Mouse (Mus musculus): Measurements from ENCODE around the gene Rnaseh2a.

The Rnaseh2a gene

DNA sequence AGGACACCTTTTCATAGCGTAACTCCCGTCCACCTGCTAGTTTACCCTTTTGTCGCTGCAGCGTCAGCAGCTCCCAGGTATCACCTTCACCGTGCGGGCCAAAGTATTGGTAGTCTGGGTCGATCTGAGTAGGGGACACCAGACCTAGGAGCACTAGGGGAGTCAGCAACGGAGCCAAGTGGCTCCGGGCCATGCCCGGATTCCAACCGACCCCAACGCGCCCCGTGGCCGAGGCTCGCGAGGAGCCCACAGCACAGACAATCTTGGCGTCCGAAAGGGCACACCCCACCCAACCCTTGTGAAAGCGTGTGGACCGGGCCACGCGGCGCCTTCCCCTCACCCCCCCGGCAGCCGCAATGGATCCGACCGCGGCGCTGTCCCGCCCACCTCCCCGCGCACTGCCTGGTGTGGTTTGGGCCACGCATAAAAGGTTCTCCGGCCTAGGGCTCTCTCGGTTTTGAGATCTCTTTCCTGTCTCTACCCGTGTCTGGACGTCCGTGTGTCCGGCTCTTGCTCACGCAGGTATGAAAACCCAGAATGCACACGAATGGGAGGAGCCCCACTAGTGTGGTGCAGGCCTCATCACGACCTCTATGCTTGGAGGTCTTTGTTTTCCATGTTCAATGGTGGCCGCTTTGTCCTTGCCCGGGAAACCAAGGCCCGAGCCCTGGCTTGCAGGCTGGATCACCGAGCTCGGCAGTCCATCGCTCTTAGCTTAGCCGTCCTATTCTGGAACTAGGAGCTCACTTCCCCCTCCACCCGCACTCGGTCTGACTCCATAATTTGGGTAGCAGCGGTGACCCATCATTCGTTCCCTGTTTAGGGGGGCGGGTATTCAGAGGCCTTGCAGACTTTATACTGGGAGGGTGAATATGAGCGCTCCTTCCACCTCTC, at the start of gene Rnaseh2a, which contains the start of the genes Gm49661 and Prdx2:
Rnaseh2a (minus strand) TSS at position 527 of the 894 bp plus-strand sequence.
Gm49661 (minus strand) TSS at position 193 of the 894 bp plus-strand sequence.
Prdx2 (plus strand) TSS at position 347 of the 894 bp plus-strand sequence.
- peak; percentile 84 to 85 for DNase-seq

DNA sequence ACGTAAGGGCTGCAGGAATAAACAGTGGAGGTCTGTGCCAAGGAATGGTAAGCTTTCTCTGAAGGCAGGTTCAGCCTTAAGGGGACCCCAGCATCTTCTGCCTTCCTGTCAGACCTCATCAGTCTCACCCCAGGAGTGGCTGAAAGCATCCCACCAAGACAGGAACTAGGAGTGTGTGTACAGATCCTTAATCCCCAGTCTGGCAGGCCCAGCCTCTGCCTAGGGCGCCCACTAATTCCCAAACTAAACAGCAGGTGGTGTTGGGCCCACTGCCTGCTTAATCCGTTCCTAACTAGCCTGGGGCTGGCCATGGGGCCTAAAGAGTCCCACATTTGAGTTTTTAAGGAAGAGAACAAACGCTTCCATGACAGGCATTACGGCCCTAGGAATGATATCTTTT, 47.6 kb upstream of the Rnaseh2a start:
- no peak for DNase-seq

DNA sequence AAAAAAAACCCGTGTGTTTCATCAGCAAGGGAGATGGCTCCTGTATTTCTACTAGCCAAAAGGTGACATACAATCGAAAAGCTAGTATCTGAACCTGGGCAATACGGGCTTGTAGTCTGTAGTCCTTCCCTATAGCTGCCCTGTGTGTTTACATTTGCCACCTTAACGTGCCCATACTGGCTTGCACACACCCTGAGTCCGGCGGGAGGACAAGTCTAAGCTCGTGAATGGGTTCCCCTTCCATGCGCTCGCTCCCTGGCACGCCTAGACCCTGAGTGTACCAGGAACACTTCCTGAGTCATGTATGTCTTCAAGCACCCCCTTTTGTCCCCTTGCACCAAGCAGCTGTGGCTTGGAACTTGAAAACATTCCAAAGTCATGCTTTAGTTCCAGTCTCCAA, 47.2 kb upstream of the Rnaseh2a start:
- no peak for DNase-seq

DNA sequence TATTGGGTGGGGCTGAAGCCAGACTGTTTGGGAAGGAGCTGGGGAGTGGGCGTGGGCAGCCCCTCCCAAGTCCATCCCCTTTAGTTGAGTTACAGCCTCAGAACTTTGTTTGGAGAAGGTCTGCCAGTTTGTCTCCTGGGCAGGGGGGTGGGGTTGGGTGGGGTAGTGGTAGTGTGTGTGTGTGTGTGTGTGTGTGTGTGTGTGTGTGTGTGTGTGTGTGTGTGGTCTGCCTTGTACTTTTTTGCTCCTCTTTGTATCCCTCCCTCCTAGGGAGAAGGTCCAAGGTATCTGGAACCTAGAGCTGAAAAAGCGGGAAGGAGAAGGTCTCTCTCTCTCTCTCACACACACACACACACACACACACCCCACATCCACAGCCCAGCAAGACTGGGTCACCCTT, 44.9 kb upstream of the Rnaseh2a start, which contains the start of gene Best2:
Best2 (minus strand) TSS at position 101 of the 400 bp plus-strand sequence.
- no peak for DNase-seq

DNA sequence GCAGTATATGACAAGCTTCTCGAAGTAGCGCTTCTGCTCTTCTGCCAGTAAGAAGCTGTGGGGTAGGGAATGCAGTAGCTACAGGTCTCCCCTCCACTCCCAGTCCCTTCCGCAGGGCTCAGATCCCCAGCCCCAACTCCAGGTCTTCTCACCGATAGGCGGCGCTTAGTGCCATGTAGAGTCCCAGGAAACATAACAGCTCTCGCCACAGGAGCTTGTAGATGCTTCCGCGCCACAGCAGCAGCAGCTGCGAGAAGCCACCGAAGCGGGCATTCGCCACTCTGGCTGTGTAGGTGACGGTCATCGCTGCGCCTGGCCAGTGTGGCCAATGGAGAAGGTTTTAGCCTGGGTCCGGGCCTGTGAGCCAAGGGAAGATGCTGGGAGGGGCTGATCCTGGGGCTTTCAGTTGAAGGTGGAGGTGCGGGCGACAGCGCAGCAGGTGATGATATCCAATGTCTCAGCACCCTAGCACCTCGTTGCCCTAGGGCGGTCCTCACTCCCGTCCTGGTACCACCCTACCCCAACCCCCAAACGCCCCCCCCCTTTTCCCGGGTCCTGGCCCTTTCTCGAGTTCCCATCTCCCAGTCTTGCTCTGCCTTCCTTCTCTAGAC, 43.8 kb upstream of the Rnaseh2a start:
- DNase-seq: peak; percentile 72 to 81

DNA sequence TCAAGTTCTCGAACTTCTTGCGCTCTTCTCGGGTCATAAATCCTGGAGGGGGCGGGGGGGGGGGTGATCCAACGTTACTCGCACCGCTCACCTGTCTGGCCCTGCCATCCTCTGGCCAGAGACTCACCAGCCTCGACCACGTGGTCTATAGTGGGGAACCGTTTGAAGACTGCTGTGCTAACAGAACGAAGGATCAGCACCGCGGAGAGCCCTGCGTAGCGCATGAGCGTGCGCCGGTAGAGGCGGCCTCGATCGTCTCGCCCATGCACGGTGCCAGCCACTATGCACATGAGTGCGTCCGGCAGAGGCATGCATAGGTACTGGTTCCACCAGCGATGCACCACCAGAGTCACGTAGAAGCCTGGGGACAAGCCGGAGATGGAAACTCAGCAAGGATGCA, 41.7 kb upstream of the Rnaseh2a start:
- DNase-seq: no peak

DNA sequence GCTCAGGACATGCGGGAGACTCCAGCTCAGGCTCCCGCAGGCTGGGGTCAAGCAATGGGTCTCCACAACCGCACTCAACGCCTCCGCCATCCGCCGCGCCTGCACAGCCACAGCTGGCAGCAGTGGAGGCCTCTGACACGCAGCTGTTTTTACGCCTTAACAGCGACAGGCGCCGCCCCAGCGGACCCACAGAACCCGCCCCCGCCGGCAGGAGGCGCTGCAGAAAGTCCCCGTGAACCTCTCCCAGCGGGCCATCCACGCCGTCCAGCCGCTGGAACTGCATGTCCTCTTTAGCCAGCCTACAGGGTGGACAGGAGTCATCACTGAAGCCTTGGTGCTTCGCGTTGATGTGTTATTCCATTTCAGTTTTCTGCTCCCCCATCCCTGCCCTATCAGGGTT, 38.1 kb upstream of the Rnaseh2a start:
- peak; percentile 65 to 78 for DNase-seq

DNA sequence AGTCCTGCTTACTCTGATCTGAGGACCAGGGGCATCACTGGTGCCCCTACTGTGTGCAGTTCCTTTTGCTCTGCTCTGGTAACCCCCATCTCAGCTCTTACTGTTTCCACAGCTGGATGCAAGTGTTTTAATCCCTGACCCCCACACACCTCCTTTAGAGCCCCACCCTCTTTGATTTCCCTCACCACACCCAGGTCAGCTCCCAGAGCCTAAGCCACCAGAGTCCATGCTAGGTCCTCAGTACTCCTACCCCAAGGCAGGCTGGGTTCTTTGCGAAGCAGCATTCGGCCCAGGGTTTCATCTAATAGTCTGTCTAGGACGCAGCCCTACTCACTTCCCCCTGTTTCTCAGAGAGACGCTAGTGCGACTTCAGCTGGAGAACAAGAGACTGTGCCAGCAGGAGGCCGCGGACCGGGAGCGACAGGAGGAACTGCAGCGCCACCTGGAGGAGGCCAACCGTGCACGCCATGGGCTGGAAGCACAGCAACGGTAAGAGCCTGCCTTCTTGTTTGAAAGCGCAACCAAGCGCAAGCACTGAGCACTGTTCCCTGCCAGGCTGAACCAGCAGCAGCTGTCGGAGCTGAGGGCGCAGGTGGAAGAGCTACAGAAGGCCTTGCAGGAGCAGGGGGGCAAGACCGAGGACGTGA, 28.2 kb upstream of the Rnaseh2a start:
- DNase-seq: peak; percentile 89 to 92

DNA sequence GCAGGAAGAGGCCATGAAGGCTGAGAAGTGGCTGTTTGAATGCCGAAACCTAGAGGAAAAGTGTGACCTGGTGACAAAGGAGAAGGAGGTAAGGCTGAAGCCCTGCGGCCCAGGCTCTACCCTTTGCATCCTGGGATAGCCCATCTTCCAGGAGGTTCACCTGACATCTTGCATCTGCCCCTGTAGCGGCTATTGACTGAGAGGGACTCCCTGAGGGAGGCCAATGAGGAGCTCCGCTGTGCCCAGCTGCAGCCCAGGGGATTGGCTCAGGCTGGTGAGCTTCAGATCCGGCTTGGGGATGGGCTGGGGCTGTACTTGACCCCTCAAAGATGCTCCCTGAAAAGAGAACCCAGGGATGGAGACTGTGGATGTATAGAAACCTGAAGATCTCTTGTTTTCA, 27.4 kb upstream of the Rnaseh2a start:
- no peak for DNase-seq

DNA sequence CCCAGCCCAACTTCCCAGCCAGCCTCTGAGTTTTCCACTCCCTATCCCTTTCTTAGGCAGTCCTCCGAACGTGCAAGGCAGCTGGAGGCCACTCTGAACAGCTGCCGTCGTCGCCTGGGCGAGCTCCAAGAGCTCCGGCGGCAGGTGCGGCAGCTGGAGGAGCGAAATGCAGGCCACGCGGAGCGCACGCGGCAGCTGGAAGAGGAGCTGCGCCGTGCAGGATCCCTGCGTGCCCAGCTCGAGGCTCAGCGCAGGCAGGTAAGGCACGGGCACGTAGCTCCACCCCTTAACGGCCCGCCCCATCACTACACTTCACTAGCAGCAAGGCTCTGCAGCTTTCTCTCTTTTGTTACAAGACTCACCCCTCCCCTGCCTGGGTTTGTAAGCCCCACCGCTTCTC, 26.1 kb upstream of the Rnaseh2a start:
- DNase-seq: no peak

DNA sequence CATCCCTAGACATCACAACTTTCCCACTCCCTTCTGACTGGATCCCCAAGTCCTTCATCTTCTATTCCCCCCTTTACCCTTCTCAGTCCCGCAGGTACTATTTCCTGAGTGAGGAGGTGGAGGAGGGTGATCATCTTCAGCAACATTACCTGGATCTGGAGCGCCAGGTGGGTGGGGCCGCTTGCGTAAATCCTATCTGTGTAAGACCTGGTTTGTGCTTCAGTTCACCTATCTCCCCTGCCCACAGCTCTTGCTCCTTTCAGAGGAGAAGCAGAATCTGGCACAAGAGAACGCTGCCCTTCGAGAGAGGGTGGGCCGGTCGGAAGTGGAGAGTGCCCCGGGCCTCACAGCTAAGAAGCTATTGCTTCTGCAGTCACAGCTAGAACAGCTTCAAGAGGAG, 24.8 kb upstream of the Rnaseh2a start:
- no peak for DNase-seq

DNA sequence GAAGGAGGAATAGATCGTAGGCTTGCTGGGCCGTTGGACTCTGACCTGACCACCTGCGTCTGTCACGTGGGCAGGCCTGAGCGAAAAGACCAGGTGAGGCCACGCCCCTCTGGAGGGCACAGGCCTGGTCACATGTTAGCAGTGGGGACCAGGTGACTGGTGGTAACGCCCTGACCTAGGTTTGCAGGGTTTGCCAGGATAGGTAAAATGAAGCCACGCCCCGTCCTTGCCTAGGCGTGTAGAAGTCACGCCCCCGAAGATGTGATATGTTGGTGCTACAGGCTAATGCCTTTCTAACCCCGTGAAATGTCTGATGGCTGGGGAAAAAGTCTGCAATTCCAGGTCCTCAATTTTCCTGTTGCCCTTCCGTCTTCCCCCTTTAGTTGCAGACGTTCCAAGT, 21.3 kb upstream of the Rnaseh2a start:
- peak; percentile 80 to 91 for DNase-seq

DNA sequence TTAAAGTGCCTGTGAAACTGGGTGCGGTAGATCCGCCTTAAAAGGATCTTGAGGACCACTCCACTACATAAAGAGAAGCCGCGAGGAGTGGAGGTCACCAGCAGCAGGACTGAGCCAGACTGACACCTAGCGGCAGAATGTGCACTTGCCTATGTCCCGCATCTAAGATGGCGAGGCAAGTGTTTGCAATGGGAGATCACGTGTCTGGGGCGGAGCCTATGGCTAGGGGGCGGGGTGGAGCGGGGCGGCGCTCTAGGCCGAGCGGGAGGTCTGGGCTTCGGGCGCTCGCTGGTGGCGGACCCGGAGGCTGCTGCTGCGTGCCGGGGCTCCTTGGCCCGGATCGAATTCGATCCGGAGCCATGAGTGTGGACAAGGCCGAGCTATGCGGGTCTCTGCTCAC, 20.8 kb upstream of the Rnaseh2a start, which contains the start of gene Hook2:
Hook2 (plus strand) TSS at position 255 of the 400 bp plus-strand sequence.
- DNase-seq: peak; percentile 98 to 99

DNA sequence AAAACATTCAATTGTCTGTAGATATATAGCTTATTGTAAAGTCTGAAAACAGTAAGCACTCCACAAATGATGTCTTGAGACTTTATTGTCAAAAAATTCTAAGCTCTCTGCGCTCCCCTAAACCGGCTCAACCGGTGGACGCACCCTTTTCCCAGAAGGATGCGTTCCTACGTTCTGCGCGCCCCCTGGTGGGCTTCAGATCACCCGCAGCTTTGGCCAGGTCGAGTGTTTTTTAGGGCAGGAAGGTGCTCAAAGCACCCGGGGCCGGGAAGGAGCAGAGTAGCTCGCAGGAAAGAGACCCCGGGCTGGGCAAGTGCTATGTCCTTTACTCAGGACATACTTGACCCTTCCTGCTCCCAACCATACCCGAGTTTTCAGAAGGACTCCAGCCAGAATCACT, 20.2 kb upstream of the Rnaseh2a start:
- peak; percentile 93 to 96 for DNase-seq

DNA sequence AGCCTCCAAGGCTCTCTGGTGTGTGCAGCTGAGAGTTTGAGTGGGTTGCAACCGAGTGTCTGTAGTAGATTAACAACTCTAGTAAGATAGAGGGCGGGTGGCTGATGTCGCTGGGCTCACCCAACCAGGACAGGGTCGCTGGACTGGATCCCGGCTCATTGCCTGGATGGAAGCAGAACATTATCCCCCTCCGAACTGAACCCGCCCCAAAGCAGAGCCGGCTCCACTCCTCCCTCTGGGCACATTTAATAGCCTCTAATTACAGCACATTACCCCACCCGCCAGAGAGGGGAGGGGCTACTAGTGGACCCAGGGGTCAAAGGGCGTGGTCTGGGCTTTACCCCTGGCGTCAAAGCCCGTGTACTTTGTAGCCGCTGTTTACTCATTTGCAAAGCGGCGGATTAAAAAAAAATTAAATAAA, 19.8 kb upstream of the Rnaseh2a start:
- peak; percentile 55 to 59 for DNase-seq

DNA sequence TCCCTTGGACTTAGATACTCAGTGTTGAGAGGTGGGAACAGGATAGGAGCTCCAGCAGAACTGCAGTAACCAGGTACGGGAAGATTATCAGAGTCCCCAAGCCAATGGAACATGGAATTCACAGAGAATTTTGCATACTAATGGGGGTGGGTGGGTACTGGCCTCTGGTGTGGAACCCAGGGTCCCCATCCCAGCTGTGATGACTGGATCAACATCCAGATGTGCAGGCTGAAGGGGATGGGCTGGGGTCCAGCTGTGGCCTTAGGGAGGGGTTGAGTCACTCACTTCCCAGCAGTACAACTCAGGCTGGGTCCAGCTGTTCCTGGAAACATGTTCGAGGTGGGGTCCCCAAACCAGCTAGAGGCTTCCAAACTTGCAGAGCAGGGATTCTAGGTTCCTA, 18.3 kb upstream of the Rnaseh2a start:
- no peak for DNase-seq

DNA sequence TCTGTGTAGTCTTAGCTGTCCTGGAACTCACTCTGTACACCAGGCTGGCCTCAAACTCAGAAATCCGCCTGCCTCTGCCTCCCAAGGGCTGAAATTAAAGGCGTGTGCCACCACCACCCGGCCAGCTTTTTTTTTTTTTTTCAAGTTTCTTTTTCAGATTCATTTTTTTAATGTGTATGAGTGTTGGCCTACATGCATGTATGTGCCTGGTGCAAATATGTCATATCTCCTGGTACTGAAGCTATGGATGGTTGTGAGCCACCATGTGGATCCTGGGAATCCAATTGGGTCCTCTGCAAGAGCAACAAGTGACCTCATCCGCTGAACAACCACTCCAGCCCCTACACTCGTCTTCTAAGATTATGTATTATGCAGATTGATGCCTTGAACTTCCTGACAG, 17.8 kb upstream of the Rnaseh2a start:
- DNase-seq: no peak

DNA sequence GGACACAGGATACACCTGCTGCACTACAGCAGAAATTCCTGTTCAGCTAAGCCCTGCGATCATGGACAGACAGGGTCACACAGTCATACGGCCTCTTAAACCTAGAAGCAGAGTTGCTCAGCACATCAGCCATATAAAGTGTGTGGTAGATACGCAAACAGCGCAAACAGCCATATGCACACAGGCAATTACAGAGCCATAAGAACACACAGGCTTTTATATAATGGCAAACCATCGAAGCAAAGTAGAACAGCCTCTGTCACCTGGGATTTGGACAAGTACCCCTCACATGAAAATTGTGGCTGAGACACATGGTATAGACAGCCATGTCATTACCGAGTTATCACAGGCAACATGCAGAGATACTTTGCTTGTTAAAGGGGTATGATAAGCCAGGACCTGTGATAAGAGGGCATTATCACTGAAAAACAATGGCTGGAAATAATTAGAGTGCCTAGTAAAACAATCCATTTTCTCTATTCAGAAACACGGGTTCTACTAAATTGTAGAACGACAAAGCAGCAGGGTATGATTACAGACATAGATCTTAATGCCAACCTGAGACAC, 16.9 kb upstream of the Rnaseh2a start:
- no peak for DNase-seq

DNA sequence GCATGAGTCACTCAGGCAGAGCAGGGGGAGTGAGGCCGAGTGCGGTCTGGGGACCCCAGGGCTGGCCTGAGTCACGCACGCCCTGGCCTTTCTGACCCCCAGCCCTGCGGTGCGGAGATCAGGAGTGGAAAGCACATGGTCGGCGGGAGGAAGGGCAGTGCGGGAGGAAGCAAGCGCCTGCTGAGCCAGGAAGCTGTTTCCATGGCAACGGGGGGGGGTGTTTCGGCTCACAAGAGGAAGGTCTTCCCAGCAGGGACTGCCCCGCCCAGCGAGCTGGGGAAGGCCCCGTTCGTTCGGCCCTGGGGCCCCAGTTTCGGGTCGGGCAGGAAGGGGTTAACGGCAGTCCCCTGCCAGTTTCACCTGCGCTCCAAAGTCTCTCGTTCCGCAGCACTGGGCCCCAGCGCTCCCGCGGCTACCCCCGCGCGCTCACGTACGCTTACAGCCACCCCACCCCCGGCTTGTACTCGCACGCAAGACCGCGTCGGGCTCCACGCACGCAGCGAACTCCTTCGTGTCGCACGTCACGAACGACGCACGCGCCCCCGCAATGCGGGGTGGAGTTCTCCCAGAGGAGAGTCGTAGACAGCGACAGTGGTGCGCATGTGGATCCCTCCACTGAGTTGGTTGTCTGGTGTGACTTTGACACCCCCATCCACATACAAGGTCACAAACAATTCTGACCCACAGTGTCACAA, 16.3 kb upstream of the Rnaseh2a start:
- peak; percentile 94 to 95 for DNase-seq

DNA sequence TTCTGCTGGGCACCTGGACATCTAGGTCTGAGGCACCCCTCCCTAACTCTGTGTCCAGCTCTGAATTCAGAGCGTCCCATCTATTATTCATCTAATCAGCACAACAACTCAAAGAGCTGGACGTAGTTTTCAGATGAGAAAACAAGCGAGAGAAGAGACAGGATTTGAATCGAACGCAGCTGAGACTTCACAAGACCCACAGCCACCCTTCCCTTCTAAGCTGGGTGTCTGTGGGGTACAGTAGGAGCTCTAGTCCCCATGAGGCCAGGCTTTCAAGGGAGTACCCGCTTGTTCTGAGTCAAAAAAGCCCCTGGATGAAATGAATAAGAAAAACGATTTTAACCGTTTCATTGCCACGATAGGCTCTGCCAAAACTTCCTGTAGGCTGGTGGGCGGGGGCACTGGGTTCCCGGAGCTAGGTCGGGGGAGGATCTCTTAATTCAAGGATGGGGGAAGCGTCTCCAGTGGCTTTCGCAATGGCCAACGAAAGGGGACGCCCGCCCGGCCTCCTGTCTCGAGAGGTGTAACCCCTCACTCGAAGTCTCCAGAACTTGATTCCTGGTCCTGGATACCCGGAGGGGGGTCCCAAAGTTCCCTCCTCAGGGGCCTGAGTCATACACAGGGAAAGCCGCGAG, 15.6 kb upstream of the Rnaseh2a start:
- peak; percentile 66 to 67 for DNase-seq

DNA sequence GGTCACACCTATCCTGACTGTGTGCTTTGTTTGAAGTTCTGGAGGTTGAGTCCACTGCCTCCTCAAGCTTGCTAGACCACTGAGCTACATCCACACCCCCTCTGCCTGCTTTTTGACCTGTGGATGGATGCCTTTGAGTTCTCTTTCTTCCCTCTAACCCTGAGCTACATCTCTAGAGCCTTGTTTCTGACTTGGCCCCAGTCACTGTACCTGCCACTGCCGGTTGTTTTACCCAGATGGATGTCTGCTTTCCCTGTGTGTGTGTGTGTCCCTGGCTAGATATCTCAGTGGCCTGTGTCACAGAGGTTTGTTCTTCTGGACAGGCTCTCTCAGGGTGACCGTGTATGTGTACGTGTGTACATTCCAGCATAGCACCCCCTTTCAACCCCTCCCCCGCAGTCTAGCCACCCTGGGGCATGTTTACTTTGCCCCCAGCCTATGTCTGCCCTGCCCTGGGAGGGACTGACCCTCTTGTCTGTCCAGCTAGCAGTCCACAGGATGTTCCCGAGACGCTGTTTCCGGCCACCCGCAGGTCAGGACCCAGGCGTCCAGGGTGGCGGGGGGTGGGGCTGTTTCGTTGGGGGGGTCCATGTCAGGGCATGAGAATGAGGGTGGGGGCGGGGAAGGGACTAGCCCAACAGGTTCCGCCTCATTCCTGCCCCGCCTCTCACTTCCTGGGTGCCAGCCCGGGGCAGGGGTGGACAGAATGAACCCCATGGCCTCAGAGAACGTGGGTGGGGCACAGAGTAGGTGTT, 14.9 kb upstream of the Rnaseh2a start:
- DNase-seq: peak; percentile 75 to 87
